Mouse (Mus musculus) spleen, adult 2 months (tissue): ENCODE measurements at regions not wholly inside any gene's neighbourhood (a gene's known extent, or its start where the extent isn't known, plus 50 kb on each side); places are given as distances from the start of the nearest gene placed in this dataset.

Experiments used
- CTCF ChIP-seq: fragments of 200-500 bp; IDR thresholded peaks from 2 replicates; pipeline ENCODE4 v1.5.1; 2011; ENCODE audit warnings: mild to moderate bottlenecking, inconsistent platforms; ENCODE audit not compliant: insufficient read depth, insufficient read length, insufficient replicate concordance; ENCODE audit errors: extremely low read depth
- POLR2A ChIP-seq: fragments of 200-500 bp; IDR thresholded peaks from 2 replicates; pipeline ENCODE4 v1.6.1; 2011; ENCODE audit warnings: low read depth, low read length, inconsistent platforms

GRCm38 (mm10) chr12:107188055-107188454 is 300.4 kb upstream of the 3110018I06Rik start:
- TF ChIP-seq CTCF = no peak
- no peak for TF ChIP-seq POLR2A
